Mouse (Mus musculus): Measurements from ENCODE around the gene Gtpbp3. TPM values are rescaled to one million over a fixed set of nuclear protein-coding genes. Genes with fewer than 3 reads are reported as not detected.

Gtpbp3 gene
- polyA plus RNA-seq, 1 experiment from 2014 or later, result 14.6 TPM

GRCm38 (mm10) chr8:71485142-71486135, 2.5 kb upstream of the Gtpbp3 start, which contains the start of gene Ano8:
Ano8 (minus strand) TSS chr8:71485963.
- H3K4me1 ChIP-seq, result peaks cover 30% of the 10 kb centered on the region
- H3K27ac ChIP-seq, result peak within 1 kb of the TSS; percentile 80
- 6% methylated on average over 41 of the region's 58 CpGs for WGBS

GRCm38 (mm10) chr8:71486136-71486529, 1.8 kb upstream of the Gtpbp3 start:
- Histone ChIP-seq H3K4me3 (replicated peaks) (peak overlapping the region; percentile 82), H3K9ac (no peak overlapping the region), H3K9me3 (no peaks in the 10 kb centered on the region), H3K4me1 (peaks cover 30% of the 10 kb centered on the region), H3K27ac (peak overlapping the region; percentile 80; the same call in 1 of the 2 replicates), H3K27me3 (replicated peaks) (no peaks in the 10 kb centered on the region), H3K4me2 (peak overlapping the region; percentile 94), H3K36me3 (peaks cover 3% of the 10 kb centered on the region; the same call in 1 of the 2 replicates)
- WGBS, result 9% methylated on average over 7 of the region's 7 CpGs
- no peak for ATAC-seq (ENCODE audit: insufficient read depth, low FRiP score, low read depth)

More at GRCm38 (mm10) chr8:71485142-71486135, 2.5 kb upstream of the Gtpbp3 start, which contains the start of gene Ano8:
- peak within 1 kb of the TSS; percentile 82 for H3K4me3 ChIP-seq (replicated peaks)
- no peaks in the 10 kb centered on the region for H3K36me3 ChIP-seq
- H3K4me2 ChIP-seq, result peak within 1 kb of the TSS; percentile 94
- no peaks in the 10 kb centered on the region for H3K9me3 ChIP-seq
- H3K9ac ChIP-seq, result peak within 1 kb of the TSS; percentile 76
- peak; percentile 62 for ATAC-seq (ENCODE audit: insufficient read depth, low FRiP score, low read depth)
- no peaks in the 10 kb centered on the region for H3K27me3 ChIP-seq (replicated peaks)

- ATAC-seq (ENCODE audit: insufficient read depth, low FRiP score, low read depth), result peak; percentile 90
- no peaks in the 10 kb centered on the region for H3K27me3 ChIP-seq (replicated peaks)
- peak overlapping the region; percentile 75 for H3K9ac ChIP-seq
- peak overlapping the region; percentile 89 for H3K27ac ChIP-seq
- peak overlapping the region; percentile 83 for H3K4me3 ChIP-seq (replicated peaks)
- no peaks in the 10 kb centered on the region for H3K9me3 ChIP-seq
- peaks cover 21% of the 10 kb centered on the region for H3K36me3 ChIP-seq
- H3K4me2 ChIP-seq, result peak overlapping the region; percentile 99
- H3K4me1 ChIP-seq, result peaks cover 30% of the 10 kb centered on the region
- WGBS, result 0% methylated on average over 22 of the region's 22 CpGs
Measured at GRCm38 (mm10) chr8:71488454-71488853, 551 bp downstream of the Gtpbp3 start.

GRCm38 (mm10) chr8:71495039-71495438, 7.1 kb downstream of the Gtpbp3 start:
- peaks cover 41% of the 10 kb centered on the region for H3K4me1 ChIP-seq
- no peaks in the 10 kb centered on the region for H3K9me3 ChIP-seq
- no peak overlapping the region for H3K27ac ChIP-seq
- peak; percentile 70 for ATAC-seq (ENCODE audit: insufficient read depth, low FRiP score, low read depth)
- peaks cover 21% of the 10 kb centered on the region for H3K36me3 ChIP-seq
- no peaks in the 10 kb centered on the region for H3K27me3 ChIP-seq (replicated peaks)
- H3K4me2 ChIP-seq, result peak overlapping the region; percentile 24; the same call in 1 of the 2 replicates
- H3K9ac ChIP-seq, result no peak overlapping the region
- no peak overlapping the region for H3K4me3 ChIP-seq (replicated peaks)
- 20% methylated on average over 16 of the region's 16 CpGs for WGBS

- H3K9me3 ChIP-seq, result no peaks in the 10 kb centered on the region
- peak overlapping the region; percentile 68 for H3K27ac ChIP-seq
- H3K36me3 ChIP-seq, result peaks cover 21% of the 10 kb centered on the region
- H3K4me1 ChIP-seq, result peaks cover 38% of the 10 kb centered on the region
- no peak for ATAC-seq (ENCODE audit: insufficient read depth, low FRiP score, low read depth)
- no peak overlapping the region for H3K9ac ChIP-seq
- H3K4me3 ChIP-seq (replicated peaks), result no peak overlapping the region
- H3K27me3 ChIP-seq (replicated peaks), result no peaks in the 10 kb centered on the region
- no peak overlapping the region for H3K4me2 ChIP-seq
- WGBS, result 72% methylated on average over 5 of the region's 5 CpGs
Measured at GRCm38 (mm10) chr8:71495811-71496210, 7.9 kb downstream of the Gtpbp3 start.

GRCm38 (mm10) chr8:71496481-71496880, 8.6 kb downstream of the Gtpbp3 start:
- H3K9ac ChIP-seq, result no peak overlapping the region
- no peaks in the 10 kb centered on the region for H3K9me3 ChIP-seq
- H3K27ac ChIP-seq, result peak overlapping the region; percentile 68
- no peaks in the 10 kb centered on the region for H3K27me3 ChIP-seq (replicated peaks)
- H3K4me1 ChIP-seq, result peaks cover 38% of the 10 kb centered on the region
- H3K36me3 ChIP-seq, result peaks cover 15% of the 10 kb centered on the region
- WGBS, result 31% methylated on average over 11 of the region's 11 CpGs
- H3K4me2 ChIP-seq, result no peak overlapping the region
- no peak overlapping the region for H3K4me3 ChIP-seq (replicated peaks)
- no peak; the same call in 1 of the 2 replicates for ATAC-seq (ENCODE audit: insufficient read depth, low FRiP score, low read depth)

GRCm38 (mm10) chr8:71497077-71497645, 9.3 kb downstream of the Gtpbp3 start:
- Histone ChIP-seq H3K4me2 (no peak overlapping the region), H3K4me1 (peaks cover 38% of the 10 kb centered on the region)
- 96% methylated on average over 1 of the region's 1 CpGs for WGBS

GRCm38 (mm10) chr8:71497881-71498501, 10.1 kb downstream of the Gtpbp3 start:
- peak overlapping the region; percentile 37 for H3K27ac ChIP-seq
- ATAC-seq (ENCODE audit: insufficient read depth, low FRiP score, low read depth), result no peak
- H3K36me3 ChIP-seq, result 0 out of 2 replicates have a peak, but pooled peaks cover 3% of the 10 kb centered on the region
- 21% methylated on average over 15 of the region's 15 CpGs for WGBS
- no peak overlapping the region for H3K9ac ChIP-seq
- H3K27me3 ChIP-seq (replicated peaks), result no peaks in the 10 kb centered on the region
- H3K4me3 ChIP-seq (replicated peaks), result no peak overlapping the region
- H3K4me1 ChIP-seq, result peaks cover 38% of the 10 kb centered on the region
- no peak overlapping the region for H3K4me2 ChIP-seq
- H3K9me3 ChIP-seq, result no peaks in the 10 kb centered on the region

More at GRCm38 (mm10) chr8:71497077-71497645, 9.3 kb downstream of the Gtpbp3 start:
- H3K36me3 ChIP-seq, result peaks cover 11% of the 10 kb centered on the region
- H3K4me3 ChIP-seq (replicated peaks), result no peak overlapping the region
- H3K27me3 ChIP-seq (replicated peaks), result no peaks in the 10 kb centered on the region
- H3K27ac ChIP-seq, result peak overlapping the region; percentile 68; the same call in 1 of the 2 replicates
- ATAC-seq (ENCODE audit: insufficient read depth, low FRiP score, low read depth), result no peak
- no peak overlapping the region for H3K9ac ChIP-seq
- H3K9me3 ChIP-seq, result no peaks in the 10 kb centered on the region

GRCm38 (mm10) chr8:71498816-71499690, 11.2 kb downstream of the Gtpbp3 start:
- Histone ChIP-seq H3K4me3 (replicated peaks) (no peak overlapping the region), H3K27me3 (replicated peaks) (no peaks in the 10 kb centered on the region), H3K9ac (no peak overlapping the region), H3K36me3 (no peaks in the 10 kb centered on the region), H3K4me2 (no peak overlapping the region), H3K9me3 (no peaks in the 10 kb centered on the region), H3K4me1 (peaks cover 38% of the 10 kb centered on the region), H3K27ac (peak overlapping the region; percentile 37; the same call in 1 of the 2 replicates)
- WGBS, result 26% methylated on average over 16 of the region's 16 CpGs
- no peak; the same call in 1 of the 2 replicates for ATAC-seq (ENCODE audit: insufficient read depth, low FRiP score, low read depth)

GRCm38 (mm10) chr8:71504349-71504748, 16.4 kb downstream of the Gtpbp3 start:
- Histone ChIP-seq H3K4me1 (0 out of 2 replicates have a peak, but pooled peaks cover 6% of the 10 kb centered on the region), H3K27ac (no peak overlapping the region), H3K4me3 (replicated peaks) (no peak overlapping the region), H3K9ac (no peak overlapping the region), H3K4me2 (no peak overlapping the region), H3K27me3 (replicated peaks) (peaks cover 31% of the 10 kb centered on the region), H3K36me3 (no peaks in the 10 kb centered on the region), H3K9me3 (no peaks in the 10 kb centered on the region)
- ATAC-seq (ENCODE audit: insufficient read depth, low FRiP score, low read depth), result no peak
- 86% methylated on average over 4 of the region's 4 CpGs for WGBS

- Histone ChIP-seq H3K4me2 (no peak overlapping the region), H3K36me3 (no peaks in the 10 kb centered on the region), H3K9me3 (no peaks in the 10 kb centered on the region), H3K27ac (no peak overlapping the region), H3K4me1 (0 out of 2 replicates have a peak, but pooled peaks cover 5% of the 10 kb centered on the region), H3K27me3 (replicated peaks) (peaks cover 31% of the 10 kb centered on the region), H3K4me3 (replicated peaks) (no peak overlapping the region), H3K9ac (no peak overlapping the region)
- 87% methylated on average over 4 of the region's 4 CpGs for WGBS
- no peak for ATAC-seq (ENCODE audit: insufficient read depth, low FRiP score, low read depth)
Measured at GRCm38 (mm10) chr8:71505326-71505725, 17.4 kb downstream of the Gtpbp3 start.
